Comparison of ENCODE assay signal across 15 mouse cellular contexts in genomic region chr2:137821344-137821916, GRCm38 (mm10).
DNase-seq lines count a peak whose midpoint lies in the region; ATAC-seq lines count a peak whose summit lies in the region.
"Had no signal": no experiment of that assay in that cellular context is flagged by ENCODE, and none has a peak within 500 bp of the region (broad histone marks: within the 10 kb centered on the region; RNA-seq: fewer than 3 reads in every experiment).

No protein-coding gene starts in this region.

- no peak overlapping the region for H3K9ac ChIP-seq in midbrain, embryonic 11.5 days (ENCODE audit: low read length)
- no peak overlapping the region for H3K9ac ChIP-seq in midbrain, embryonic 16.5 days (ENCODE audit: low read depth, low read length)
- H3K9ac ChIP-seq: heart, embryonic 13.5 days; liver, postnatal 0 days had no signal

- no peak overlapping the region for H3K4me3 ChIP-seq in midbrain, embryonic 11.5 days (ENCODE audit: low read depth, low read length)
- H3K4me3 ChIP-seq in midbrain, embryonic 16.5 days (ENCODE audit: low read depth, low read length): no peak overlapping the region
- H3K4me3 ChIP-seq: gastrocnemius, adult 2 months; heart, embryonic 13.5 days; myocyte had no signal

- no peak overlapping the region for H3K27ac ChIP-seq in midbrain, embryonic 11.5 days (ENCODE audit: low read depth, low read length)
- H3K27ac ChIP-seq in midbrain, embryonic 16.5 days (ENCODE audit: low read length): no peak overlapping the region
- H3K27ac ChIP-seq: gastrocnemius, adult 2 months; heart, embryonic 13.5 days had no signal

- H3K4me2 ChIP-seq in midbrain, embryonic 11.5 days: no peak overlapping the region
- H3K4me2 ChIP-seq in midbrain, embryonic 16.5 days (ENCODE audit: low read length): no peak overlapping the region
- H3K4me2 ChIP-seq: heart, embryonic 13.5 days had no signal

- H3K4me1 ChIP-seq in midbrain, embryonic 11.5 days (ENCODE audit: control insufficient read depth, insufficient read depth, low read length): peaks cover 2% of the 10 kb centered on the region; the same call in 1 of the 2 replicates
- peaks cover 3% of the 10 kb centered on the region; the same call in 1 of the 2 replicates for H3K4me1 ChIP-seq in midbrain, embryonic 16.5 days (ENCODE audit: control insufficient read depth, insufficient read depth, low read length)
- H3K4me1 ChIP-seq: heart, embryonic 13.5 days had no signal

- no peaks in the 10 kb centered on the region for H3K9me3 ChIP-seq in midbrain, embryonic 11.5 days (ENCODE audit: control insufficient read depth, low read length)
- no peaks in the 10 kb centered on the region for H3K9me3 ChIP-seq in midbrain, embryonic 16.5 days (replicated peaks; ENCODE audit: control insufficient read depth, low read length, poor library complexity, severe bottlenecking)
- H3K9me3 ChIP-seq: heart, embryonic 13.5 days had no signal

- WGBS in midbrain, embryonic 11.5 days: 60% methylated on average over 5 of the region's 5 CpGs
- 43% methylated on average over 5 of the region's 5 CpGs for WGBS in midbrain, embryonic 16.5 days

- H3K36me3 ChIP-seq in midbrain, embryonic 11.5 days (ENCODE audit: control insufficient read depth, insufficient read depth, low read length): no peaks in the 10 kb centered on the region
- H3K36me3 ChIP-seq in midbrain, embryonic 16.5 days (ENCODE audit: control insufficient read depth, insufficient read depth, low read length): no peaks in the 10 kb centered on the region
- H3K36me3 ChIP-seq: G1E; heart, embryonic 13.5 days had no signal

- H3K27me3 ChIP-seq in midbrain, embryonic 11.5 days (ENCODE audit: control insufficient read depth, insufficient read depth, low read length): no peaks in the 10 kb centered on the region
- H3K27me3 ChIP-seq in midbrain, embryonic 16.5 days (ENCODE audit: control insufficient read depth, insufficient read depth, low read depth, low read length): no peaks in the 10 kb centered on the region
- H3K27me3 ChIP-seq: heart, embryonic 13.5 days had no signal

- no peak for ATAC-seq in midbrain, embryonic 11.5 days (ENCODE audit: low FRiP score)
- ATAC-seq in midbrain, embryonic 16.5 days: no peak
- ATAC-seq: liver, postnatal 0 days had no signal

- DNase-seq in embryo, embryonic 11 days: peak; percentile 6
- no peak for DNase-seq in embryo, embryonic 10.5 days (ENCODE audit: low spot score)
- peak; percentile 28 for DNase-seq in midbrain, embryonic 11.5 days (ENCODE audit: low spot score, missing footprints)
- peak; percentile 4 to 16 for DNase-seq in left cerebral cortex, adult 8-10 months (ENCODE audit: low spot score in 2 of 2)
- peak; percentile 44 for DNase-seq in testis, postnatal 10 days (ENCODE audit: low spot score)
- DNase-seq in gastrocnemius, postnatal 10 days: no peak
- no peak for DNase-seq in urinary bladder, postnatal 14 days (ENCODE audit: low spot score)
- DNase-seq: gastrocnemius, adult 2 months; kidney, postnatal 4 days; liver, postnatal 0 days; thymus, postnatal 25 days had no signal

Comparison
In these comparisons a context has a peak if more than half of its experiments do, and no peak if none do; other contexts are left out.
1. DNase-seq: peak in embryo, embryonic 11 days (single experiment), midbrain, embryonic 11.5 days (single experiment), left cerebral cortex, adult 8-10 months (2 of 2) and testis, postnatal 10 days (single experiment); none in embryo, embryonic 10.5 days (single experiment), gastrocnemius, postnatal 10 days (single experiment) and urinary bladder, postnatal 14 days (single experiment).